Mouse (Mus musculus): ENCODE data around the gene Mtmr11.
A peak's percentile ranks its signal among the peaks of the same experiment; 100 is the strongest.

DNA sequence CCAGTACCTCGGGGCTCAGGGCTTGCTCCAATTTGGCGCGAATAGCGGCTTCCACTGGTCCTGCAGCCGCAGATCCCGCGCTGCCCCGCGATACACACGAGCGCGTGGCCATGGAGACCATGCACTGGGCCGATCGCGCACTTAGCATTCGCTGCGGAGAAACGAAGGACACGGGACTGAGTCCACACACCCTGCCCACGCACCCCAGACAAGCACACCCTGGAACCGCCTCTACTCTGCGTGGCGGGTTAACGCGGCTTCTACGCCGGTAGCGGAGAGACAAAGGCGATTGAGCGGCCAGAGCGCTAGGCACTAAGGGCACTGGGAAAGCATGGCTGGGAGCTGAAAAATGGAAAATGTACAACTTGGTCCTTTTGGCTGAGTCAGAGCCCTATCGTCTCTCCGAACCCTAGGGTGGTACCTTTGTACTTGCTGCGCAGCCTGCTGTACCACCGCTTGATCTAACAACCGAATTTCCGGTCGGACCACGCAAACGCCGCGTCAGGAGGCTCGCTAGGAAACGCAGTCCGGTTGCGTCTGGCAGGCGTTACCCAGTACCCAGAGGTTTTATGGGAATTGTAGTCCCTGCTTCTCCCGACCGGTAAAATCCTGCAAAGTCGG is 35.4 kb downstream of the Mtmr11 start:
- TF ChIP-seq ZMIZ1 (IDR thresholded peaks at IDR 0.05; ENCODE audit: low read depth, low read length), result no peak
- no peak for TF ChIP-seq E2F4 (IDR thresholded peaks at IDR 0.05; ENCODE audit: insufficient replicate concordance, low read depth, low read length)
- peak; percentile 80 for TF ChIP-seq POLR2A (IDR thresholded peaks at IDR 0.05; ENCODE audit: low read depth, low read length)
- no peak for TF ChIP-seq ETS1 (conservative IDR thresholded peaks at IDR 0.05; ENCODE audit: low read depth, low read length)
- TF ChIP-seq CTCF (conservative IDR thresholded peaks at IDR 0.05 in 1 of 2, IDR thresholded peaks at IDR 0.05 in 1 of 2; ENCODE audit: low read depth in 2 of 2, low read length in 2 of 2), result no peak
- TF ChIP-seq NELFE (IDR thresholded peaks at IDR 0.05; ENCODE audit: low read depth, low read length), result peak; percentile 63; the same call in 1 of the 2 replicates
- no peak for TF ChIP-seq EP300 (IDR thresholded peaks at IDR 0.05; ENCODE audit: low read length)

Measured in CH12.LX (cell line).